Mouse (Mus musculus): ENCODE data around the gene Xntrpc. TPM values are rescaled to one million over a fixed set of nuclear protein-coding genes. Genes with fewer than 3 reads are reported as not detected.
"Not testable (repeated sequence)": the region's sequence is repeated elsewhere in the genome, so short reads cannot be mapped to it uniquely, and the experiment has no call there.

The Xntrpc gene
- polyA plus RNA-seq, 1 experiment from 2014 or later = 1.5 TPM

DNA sequence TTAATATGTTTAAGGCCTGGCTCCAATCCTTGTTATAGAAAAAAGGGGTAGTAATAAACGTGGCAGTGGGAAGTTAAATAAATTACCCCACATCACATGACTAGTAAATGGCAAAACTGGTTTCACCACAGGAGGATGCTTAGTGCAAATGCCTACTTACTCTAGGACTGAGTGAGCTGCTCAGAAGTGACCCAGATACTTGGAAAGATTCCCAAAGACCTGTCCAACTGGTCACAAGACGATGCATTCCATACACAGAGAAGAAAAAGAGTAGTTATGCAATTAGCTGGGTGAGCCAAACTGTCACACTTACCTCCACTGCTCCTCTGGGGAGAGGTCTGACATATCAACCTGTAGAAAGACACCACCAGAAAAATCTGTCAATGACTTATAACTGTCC is 23.2 kb upstream of the Xntrpc start:
- Histone ChIP-seq H3K4me3 (no peak overlapping the region), H3K36me3 (peaks cover 42% of the 10 kb centered on the region), H3K27ac (replicated peaks) (no peak overlapping the region), H3K4me1 (no peaks in the 10 kb centered on the region), H3K9me3 (no peaks in the 10 kb centered on the region), H3K4me2 (replicated peaks) (no peak overlapping the region), H3K9ac (replicated peaks) (no peak overlapping the region), H3K27me3 (no peaks in the 10 kb centered on the region)
- ATAC-seq (replicated peaks) = no peak
- 84% methylated on average over 2 of the region's 2 CpGs for WGBS

DNA sequence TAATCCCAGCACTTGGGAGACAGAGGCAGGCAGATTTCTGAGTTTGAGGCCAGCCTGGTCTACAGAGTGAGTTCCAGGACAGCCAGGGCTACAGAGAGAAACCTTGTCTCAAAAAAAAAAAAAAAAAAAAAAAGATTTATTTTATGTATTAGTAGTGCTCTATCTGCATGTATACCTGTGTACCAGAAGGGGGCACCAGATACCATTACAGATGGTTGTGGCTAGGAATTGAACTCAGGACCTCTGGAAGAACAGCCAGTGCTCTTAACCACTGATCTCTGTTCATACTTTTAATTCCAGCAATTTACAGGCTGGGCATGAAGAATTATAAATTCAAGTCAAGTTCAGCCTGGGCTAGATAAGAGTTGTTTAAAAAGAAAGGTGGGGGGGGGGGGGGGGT is 17.0 kb upstream of the Xntrpc start:
- peaks cover 15% of the 10 kb centered on the region; the same call in 1 of the 2 replicates for H3K36me3 ChIP-seq
- not testable (repeated sequence) for H3K4me3 ChIP-seq; H3K9me3 ChIP-seq; H3K9ac ChIP-seq (replicated peaks); ATAC-seq (replicated peaks); H3K27ac ChIP-seq (replicated peaks); H3K27me3 ChIP-seq; H3K4me1 ChIP-seq; H3K4me2 ChIP-seq (replicated peaks)

DNA sequence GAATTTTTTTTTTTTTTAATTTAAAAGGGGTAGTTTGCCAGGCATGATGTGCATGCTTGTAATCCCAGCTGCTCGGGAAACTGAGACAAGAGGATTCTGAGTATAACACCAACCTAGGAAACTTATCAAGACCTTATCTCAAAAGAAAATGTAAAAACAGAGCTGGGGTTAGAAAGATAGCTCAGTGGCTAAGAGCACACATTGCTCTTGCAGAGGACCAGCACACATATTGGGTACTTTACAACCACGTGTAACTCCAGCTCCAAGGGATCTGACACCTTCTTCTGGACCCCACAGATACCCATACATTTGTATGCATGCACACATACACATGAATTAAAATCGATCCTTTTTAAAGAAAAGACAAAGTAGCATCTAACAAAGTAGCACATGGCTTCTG is 4.2 kb upstream of the Xntrpc start:
- Histone ChIP-seq H3K4me3 (no peak overlapping the region), H3K4me1 (peaks cover 30% of the 10 kb centered on the region), H3K27me3 (no peaks in the 10 kb centered on the region), H3K27ac (replicated peaks) (no peak overlapping the region), H3K9ac (replicated peaks) (no peak overlapping the region), H3K36me3 (peaks cover 21% of the 10 kb centered on the region), H3K9me3 (no peaks in the 10 kb centered on the region), H3K4me2 (replicated peaks) (no peak overlapping the region)
- WGBS = 93% methylated on average over 3 of the region's 3 CpGs
- ATAC-seq (replicated peaks) = no peak

DNA sequence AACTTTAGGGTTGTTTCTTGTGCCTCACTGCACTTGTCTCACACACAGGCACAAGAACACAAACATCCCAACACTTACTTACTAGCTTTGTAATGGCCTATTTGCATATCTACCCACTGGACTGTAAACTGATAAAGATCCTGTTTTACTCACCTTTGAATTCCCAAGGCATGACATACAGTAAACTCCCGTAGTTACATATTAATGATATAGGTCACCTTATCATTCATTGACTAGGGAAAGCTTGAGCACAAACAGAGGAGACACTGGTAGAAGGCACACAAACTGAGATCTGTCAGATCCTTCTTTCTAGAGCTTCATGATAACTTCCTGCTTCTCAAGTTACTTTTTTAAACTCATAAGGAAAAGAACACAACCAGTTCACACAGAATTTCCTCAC is 3.3 kb upstream of the Xntrpc start:
- Histone ChIP-seq H3K27ac (replicated peaks) (no peak overlapping the region), H3K4me1 (peaks cover 36% of the 10 kb centered on the region), H3K4me3 (no peak overlapping the region), H3K36me3 (peaks cover 21% of the 10 kb centered on the region), H3K9ac (replicated peaks) (no peak overlapping the region), H3K27me3 (no peaks in the 10 kb centered on the region), H3K9me3 (no peaks in the 10 kb centered on the region), H3K4me2 (replicated peaks) (no peak overlapping the region)
- ATAC-seq (replicated peaks) = no peak
- 80% methylated on average over 1 of the region's 1 CpGs for WGBS

DNA sequence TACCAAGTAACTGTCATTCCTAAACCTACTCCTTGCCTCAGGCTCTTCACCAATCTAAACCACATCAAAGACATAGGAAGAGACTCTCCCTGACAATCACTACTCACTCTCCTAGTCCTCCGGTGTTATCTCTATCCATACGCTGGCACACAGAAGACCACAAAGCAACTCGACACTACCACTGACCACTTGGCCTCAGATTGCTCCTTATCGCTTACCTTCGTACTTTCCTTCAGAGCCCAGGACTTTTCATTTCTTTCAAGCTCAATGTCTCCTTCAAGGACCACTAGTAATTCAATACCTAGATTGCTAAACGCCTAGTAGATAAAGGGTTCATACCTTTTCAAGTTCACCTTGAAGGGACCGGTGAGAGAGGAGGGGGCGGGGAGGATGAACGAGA is 1.6 kb upstream of the Xntrpc start:
- no peak for ATAC-seq (replicated peaks)
- Histone ChIP-seq H3K4me3 (peak overlapping the region; percentile 67), H3K4me1 (peaks cover 40% of the 10 kb centered on the region), H3K4me2 (replicated peaks) (peak overlapping the region; percentile 55), H3K36me3 (peaks cover 12% of the 10 kb centered on the region), H3K9ac (replicated peaks) (no peak overlapping the region), H3K27me3 (no peaks in the 10 kb centered on the region), H3K9me3 (no peaks in the 10 kb centered on the region), H3K27ac (replicated peaks) (no peak overlapping the region)
- 93% methylated on average over 9 of the region's 9 CpGs for WGBS

DNA sequence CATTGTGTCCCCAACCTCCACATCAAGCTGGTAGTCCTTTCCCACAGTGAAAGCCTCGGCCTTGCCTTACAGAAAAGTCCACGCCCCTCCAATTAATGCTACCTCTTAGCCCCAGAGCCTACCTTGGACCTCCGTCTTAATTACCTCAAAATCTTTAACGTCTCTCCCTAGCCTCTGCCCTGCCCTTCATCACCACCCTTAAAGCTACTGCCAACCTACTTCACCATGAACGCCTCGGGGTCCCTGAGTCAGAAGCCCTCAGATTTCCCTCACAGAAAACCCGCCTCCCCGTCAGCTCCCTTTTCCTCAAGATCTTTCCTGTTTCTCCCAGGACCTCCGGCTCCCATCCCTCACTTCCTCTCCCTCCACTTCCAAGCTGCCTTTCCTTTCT is 863 bp upstream of the Xntrpc start:
- ATAC-seq (replicated peaks) = peak; percentile 46
- H3K4me2 ChIP-seq (replicated peaks) = peak overlapping the region; percentile 55
- H3K27me3 ChIP-seq = no peaks in the 10 kb centered on the region
- peak overlapping the region; percentile 91 for H3K27ac ChIP-seq (replicated peaks)
- no peaks in the 10 kb centered on the region for H3K9me3 ChIP-seq
- H3K9ac ChIP-seq (replicated peaks) = peak overlapping the region; percentile 78
- H3K4me1 ChIP-seq = peaks cover 40% of the 10 kb centered on the region
- H3K36me3 ChIP-seq = peaks cover 4% of the 10 kb centered on the region
- H3K4me3 ChIP-seq = peak overlapping the region; percentile 67
- 0% methylated on average over 9 of the region's 9 CpGs for WGBS

DNA sequence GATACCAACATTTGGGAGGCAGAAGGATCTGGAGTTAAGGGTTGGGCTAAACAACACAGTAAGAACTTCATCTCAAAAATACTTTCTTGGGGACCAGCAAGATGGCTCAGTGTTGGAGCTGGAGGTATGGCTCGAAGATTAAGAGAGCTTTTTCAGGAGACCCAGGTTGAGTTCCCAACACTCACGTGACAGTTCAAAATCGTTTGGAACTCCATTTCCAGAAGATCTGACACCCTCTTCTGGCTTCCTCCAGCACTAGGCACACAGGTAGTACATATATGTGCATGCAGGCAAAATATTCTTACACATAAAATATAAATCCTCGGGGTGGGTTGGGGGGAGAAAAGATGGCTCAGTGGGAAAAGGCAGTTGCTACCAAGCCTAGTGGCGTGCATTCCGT is 850 bp downstream of the Xntrpc start:
- WGBS = 72% methylated on average over 6 of the region's 6 CpGs
- H3K9me3 ChIP-seq = no peaks in the 10 kb centered on the region
- peak overlapping the region; percentile 78 for H3K9ac ChIP-seq (replicated peaks)
- H3K4me3 ChIP-seq = peak overlapping the region; percentile 67
- peaks cover 10% of the 10 kb centered on the region; the same call in 1 of the 2 replicates for H3K36me3 ChIP-seq
- H3K4me1 ChIP-seq = peaks cover 40% of the 10 kb centered on the region
- peak overlapping the region; percentile 55 for H3K4me2 ChIP-seq (replicated peaks)
- no peak for ATAC-seq (replicated peaks)
- H3K27ac ChIP-seq (replicated peaks) = no peak overlapping the region
- H3K27me3 ChIP-seq = no peaks in the 10 kb centered on the region

DNA sequence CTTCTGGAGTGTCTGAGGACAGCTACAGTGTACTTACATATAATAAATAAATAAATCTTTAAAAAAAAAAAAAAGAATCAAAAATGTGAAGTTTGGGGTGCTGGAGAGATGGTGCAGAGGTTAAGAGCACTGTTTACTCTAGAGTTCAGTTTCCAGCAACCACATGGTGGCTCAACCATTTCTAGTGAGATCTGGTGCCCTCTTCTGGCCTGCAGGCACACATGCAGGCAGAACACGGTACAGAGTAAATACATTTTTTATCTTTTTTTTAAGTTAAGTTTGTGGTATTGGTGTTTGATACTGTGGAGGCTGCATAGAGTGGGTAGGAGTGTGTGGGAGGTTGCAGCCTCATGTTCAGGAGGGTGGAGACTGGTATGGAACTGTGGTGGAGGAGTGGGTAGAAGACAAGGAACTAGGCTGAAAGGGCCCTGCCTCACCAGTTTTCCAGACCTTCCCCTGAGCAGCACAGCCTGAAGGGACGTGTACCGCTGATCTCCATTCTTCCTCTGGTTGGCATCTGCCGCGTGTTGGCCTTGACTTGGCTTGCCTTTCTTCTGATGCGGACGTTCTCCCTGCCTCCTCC is 11.3 kb downstream of the Xntrpc start:
- H3K27ac ChIP-seq (replicated peaks) = no peak overlapping the region
- ATAC-seq (replicated peaks) = no peak; the same call in 1 of the 2 replicates
- H3K4me2 ChIP-seq (replicated peaks) = no peak overlapping the region
- H3K27me3 ChIP-seq = no peaks in the 10 kb centered on the region
- 83% methylated on average over 7 of the region's 7 CpGs for whole genome bisulfite sequencing
- no peak overlapping the region for H3K4me3 ChIP-seq
- no peaks in the 10 kb centered on the region for H3K4me1 ChIP-seq
- H3K9ac ChIP-seq (replicated peaks) = no peak overlapping the region
- H3K9me3 ChIP-seq = no peaks in the 10 kb centered on the region
- peaks cover 80% of the 10 kb centered on the region for H3K36me3 ChIP-seq

DNA sequence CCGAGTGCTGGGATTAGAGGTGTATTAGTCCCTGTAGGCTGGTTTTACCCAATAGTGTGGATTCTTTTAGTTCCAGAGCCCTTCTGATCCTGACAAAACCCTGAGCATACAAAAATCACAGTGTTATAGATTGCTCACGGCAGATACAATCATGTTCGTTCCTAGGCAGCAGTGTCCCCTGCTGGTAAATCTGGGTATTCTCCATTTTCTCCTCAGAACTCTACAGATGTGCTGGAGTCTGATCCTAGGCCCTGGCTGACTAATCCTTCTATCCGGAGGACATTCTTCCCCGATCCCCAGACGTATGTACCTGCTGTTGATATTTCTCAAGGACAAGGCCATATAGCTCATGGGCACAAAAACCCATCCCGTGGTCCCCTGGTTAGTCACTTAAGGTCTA is 13.0 kb downstream of the Xntrpc start:
- Histone ChIP-seq H3K9me3 (no peaks in the 10 kb centered on the region), H3K4me3 (no peak overlapping the region), H3K36me3 (peaks cover 83% of the 10 kb centered on the region), H3K9ac (replicated peaks) (no peak overlapping the region), H3K4me1 (no peaks in the 10 kb centered on the region), H3K4me2 (replicated peaks) (no peak overlapping the region), H3K27ac (replicated peaks) (no peak overlapping the region), H3K27me3 (no peaks in the 10 kb centered on the region)
- ATAC-seq (replicated peaks) = no peak
- WGBS = 74% methylated on average over 7 of the region's 7 CpGs

DNA sequence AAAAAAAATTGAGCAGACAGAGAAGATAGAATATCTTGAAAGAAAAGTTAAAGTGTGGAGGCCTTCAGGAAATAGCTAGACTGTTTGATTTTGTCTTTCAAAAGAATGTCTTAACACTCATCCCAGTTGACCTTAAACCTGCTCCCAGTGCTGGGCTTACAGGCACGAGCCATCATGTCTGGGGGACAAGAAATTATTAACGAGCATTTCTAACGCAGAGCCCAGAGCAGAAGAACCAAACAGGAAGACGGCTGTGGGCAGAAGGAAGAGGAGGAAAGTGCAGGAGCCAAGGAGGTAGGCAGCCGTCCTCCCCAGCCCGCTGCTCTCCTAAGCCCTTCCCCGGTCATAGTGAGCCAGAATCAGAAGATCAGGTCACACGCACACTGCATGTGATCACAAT is 14.8 kb downstream of the Xntrpc start:
- H3K4me1 ChIP-seq = no peaks in the 10 kb centered on the region
- H3K9ac ChIP-seq (replicated peaks) = no peak overlapping the region
- H3K27ac ChIP-seq (replicated peaks) = no peak overlapping the region
- H3K36me3 ChIP-seq = peaks cover 77% of the 10 kb centered on the region
- H3K9me3 ChIP-seq = no peaks in the 10 kb centered on the region
- 91% methylated on average over 8 of the region's 8 CpGs for WGBS
- no peak overlapping the region for H3K4me2 ChIP-seq (replicated peaks)
- ATAC-seq (replicated peaks) = no peak
- H3K4me3 ChIP-seq = no peak overlapping the region
- no peaks in the 10 kb centered on the region for H3K27me3 ChIP-seq

DNA sequence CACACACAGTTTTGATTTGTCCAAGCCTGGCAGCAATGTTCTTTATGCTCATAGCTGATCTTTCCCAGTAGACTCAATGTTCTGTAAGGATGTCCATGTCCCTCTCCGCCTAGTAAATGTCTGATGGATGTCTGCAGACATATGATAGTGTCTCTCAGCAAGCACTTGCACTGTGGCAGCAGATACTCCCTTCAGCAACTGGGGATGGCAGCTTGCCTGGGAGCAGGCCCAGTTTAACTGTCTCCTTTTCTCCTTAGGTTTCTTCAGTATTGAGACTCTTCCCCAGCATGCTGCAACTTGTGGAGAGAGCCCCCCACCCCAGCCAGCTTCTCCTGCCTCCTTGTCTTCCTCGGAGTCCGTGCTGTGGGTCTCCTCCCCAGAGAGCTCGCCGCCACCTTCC is 16.3 kb downstream of the Xntrpc start:
- no peak overlapping the region for H3K27ac ChIP-seq (replicated peaks)
- H3K4me2 ChIP-seq (replicated peaks) = no peak overlapping the region
- H3K4me3 ChIP-seq = no peak overlapping the region
- H3K9ac ChIP-seq (replicated peaks) = no peak overlapping the region
- ATAC-seq (replicated peaks) = no peak
- WGBS = 98% methylated on average over 5 of the region's 5 CpGs
- H3K9me3 ChIP-seq = no peaks in the 10 kb centered on the region
- H3K36me3 ChIP-seq = peaks cover 65% of the 10 kb centered on the region
- H3K27me3 ChIP-seq = no peaks in the 10 kb centered on the region
- no peaks in the 10 kb centered on the region for H3K4me1 ChIP-seq

DNA sequence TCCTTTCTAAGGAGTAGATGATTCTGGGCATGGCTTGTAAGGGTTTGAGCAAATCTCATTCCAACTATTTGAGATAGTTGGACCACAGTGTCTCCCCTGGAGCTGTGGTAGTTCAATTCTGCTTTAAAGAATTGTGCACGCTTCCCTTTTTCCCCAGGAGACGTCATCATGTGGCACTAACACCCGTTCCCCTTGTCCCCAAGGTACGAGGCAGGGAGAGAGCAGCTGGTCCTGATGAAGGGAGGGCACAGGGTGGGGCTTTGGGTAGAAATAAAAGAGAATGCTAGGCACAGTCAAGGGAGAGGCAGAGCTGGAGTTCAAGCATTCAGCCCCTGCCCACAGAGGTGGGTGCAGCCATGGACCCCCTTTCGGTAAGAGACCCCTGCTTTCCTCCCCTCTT is 17.3 kb downstream of the Xntrpc start, which contains the start of gene Trpc2:
Trpc2 (plus strand) TSS at position 301 of the 400 bp plus-strand sequence.
- ATAC-seq (replicated peaks) = no peak
- Histone ChIP-seq H3K27ac (replicated peaks) (no peak within 1 kb of the TSS), H3K9me3 (no peaks in the 10 kb centered on the region), H3K36me3 (peaks cover 55% of the 10 kb centered on the region), H3K4me1 (no peaks in the 10 kb centered on the region), H3K4me3 (no peak within 1 kb of the TSS), H3K27me3 (no peaks in the 10 kb centered on the region), H3K9ac (replicated peaks) (no peak within 1 kb of the TSS), H3K4me2 (replicated peaks) (no peak within 1 kb of the TSS)
- WGBS = 87% methylated on average over 5 of the region's 5 CpGs

DNA sequence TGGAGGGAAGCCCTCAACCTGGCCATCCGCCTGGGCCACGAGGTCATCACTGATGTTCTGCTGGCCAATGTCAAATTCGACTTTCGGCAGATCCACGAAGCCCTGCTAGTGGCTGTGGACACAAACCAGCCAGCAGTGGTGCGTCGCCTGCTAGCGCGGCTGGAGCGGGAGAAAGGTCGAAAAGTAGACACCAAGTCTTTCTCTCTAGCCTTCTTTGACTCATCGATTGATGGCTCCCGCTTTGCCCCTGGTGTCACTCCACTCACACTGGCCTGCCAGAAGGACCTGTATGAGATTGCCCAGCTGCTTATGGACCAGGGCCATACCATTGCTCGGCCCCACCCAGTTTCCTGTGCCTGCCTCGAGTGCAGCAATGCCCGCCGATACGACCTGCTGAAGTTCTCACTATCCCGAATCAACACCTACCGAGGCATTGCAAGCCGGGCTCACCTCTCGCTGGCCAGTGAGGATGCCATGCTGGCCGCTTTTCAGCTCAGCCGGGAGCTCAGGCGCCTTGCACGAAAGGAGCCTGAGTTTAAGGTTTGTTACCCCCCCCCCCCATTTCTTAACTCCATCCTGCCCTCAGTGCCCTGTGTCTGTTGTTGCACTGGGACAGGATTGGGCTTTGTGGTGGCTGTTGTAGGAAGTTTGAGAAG is 18.7 kb downstream of the Xntrpc start:
- no peak for ATAC-seq (replicated peaks)
- Histone ChIP-seq H3K4me1 (no peaks in the 10 kb centered on the region), H3K36me3 (peaks cover 52% of the 10 kb centered on the region)

More for the DNA sequence above, 18.7 kb downstream of the Xntrpc start:
- no peak overlapping the region for H3K9ac ChIP-seq (replicated peaks)
- H3K9me3 ChIP-seq = no peaks in the 10 kb centered on the region
- no peaks in the 10 kb centered on the region for H3K27me3 ChIP-seq
- H3K27ac ChIP-seq (replicated peaks) = no peak overlapping the region
- H3K4me2 ChIP-seq (replicated peaks) = no peak overlapping the region
- WGBS = 91% methylated on average over 26 of the region's 26 CpGs
- H3K4me3 ChIP-seq = no peak overlapping the region
